Mouse (Mus musculus): ENCODE data around the gene Bhlha9.
A peak's percentile ranks its signal among the peaks of the same experiment; 100 is the strongest.
"Not testable (repeated sequence)": the region's sequence is repeated elsewhere in the genome, so short reads cannot be mapped to it uniquely, and the experiment has no call there.

The Bhlha9 gene

DNA sequence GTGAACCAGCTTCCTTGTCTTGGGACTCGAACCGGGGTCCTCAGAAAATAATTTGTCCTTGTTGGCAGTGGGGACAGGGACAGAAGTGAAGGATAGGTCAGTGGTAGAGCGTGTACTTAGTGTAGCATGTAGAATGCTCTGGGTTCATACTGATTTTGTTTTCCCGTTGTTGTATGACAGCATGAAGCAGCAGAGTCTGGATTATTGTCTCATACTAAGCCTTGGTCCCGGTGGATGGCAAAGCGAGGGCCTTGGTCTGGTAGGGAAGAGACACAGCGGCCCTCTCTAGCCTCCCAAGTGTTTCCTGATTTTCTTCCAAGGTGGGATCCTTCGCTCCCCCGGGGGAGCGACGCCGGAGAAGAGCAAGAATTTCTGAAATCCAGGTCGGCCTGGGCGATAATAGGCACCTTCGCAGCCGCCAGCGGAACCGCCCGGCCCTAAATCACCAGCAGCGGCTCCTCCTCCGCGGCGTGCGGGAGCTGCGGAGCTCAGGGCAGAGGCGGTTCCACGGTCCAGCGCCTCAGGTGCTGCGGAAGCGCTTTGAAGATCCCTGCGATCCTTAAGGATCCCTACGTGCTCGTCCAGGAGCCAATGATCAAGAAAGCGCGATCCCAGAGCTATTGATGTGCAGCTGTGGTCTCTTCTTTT, 6.1 kb upstream of the Bhlha9 start:
- no peak for DNase-seq

DNA sequence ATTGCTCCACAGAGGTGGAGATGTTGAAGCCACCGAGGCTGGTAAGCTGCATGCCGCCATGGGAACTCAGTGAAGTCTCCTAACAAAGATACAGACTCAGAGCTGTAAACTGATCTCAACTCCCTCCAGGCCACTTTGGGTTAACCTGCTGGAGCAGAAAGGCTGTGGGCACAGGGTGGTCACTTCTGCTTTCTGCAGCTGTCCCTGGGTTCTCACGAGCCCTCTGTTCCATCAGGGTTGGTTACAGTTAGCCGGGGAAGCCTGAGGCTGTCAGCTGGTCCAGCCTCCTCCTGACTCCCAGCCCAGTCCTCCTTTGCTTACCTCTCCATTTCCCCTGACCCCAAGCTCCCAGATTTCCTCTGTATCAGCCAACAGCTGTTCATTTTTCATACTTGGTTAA, 4.5 kb upstream of the Bhlha9 start:
- no peak for DNase-seq

DNA sequence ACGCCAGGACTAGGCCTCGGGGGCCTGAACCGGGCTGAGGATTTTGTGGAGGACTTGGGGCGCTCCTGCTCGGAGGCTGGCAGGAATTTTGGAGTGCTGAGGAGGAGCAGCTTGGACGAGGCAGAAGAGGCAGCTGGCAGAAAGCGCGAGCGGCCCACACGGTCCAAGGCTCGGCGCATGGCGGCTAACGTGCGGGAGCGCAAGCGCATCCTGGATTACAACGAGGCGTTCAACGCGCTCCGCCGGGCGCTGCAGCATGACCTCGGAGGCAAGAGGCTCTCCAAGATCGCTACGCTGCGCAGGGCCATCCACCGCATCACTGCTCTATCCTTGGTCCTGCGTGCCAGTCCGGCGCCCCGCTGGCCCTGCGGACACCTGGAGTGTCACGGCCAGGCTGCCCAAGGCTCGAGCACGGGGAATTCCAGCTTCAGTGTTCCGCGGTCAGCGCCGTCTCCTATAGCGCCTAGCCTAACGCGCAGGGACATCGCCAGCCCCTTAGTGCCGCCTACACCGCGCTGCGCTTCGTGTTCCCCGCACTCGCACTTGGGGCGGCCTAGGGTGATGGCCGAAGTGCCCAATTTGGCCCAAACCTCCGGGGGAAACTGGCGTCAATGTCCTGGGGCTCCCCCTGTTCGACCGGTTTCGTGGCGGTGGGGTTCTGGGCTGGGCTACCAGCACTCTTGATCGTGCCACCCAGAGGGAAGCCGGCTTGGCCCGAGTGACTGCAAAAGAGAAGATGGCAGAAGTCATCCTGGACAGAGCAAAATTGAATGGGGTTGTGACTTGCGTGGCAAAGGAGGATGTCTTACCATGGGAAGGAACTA, 503 bp downstream of the Bhlha9 start:
- DNase-seq, result no peak

- DNase-seq, result no peak
Observed at GRCm38 (mm10) chr11:76674199-76674598, 1.9 kb downstream of the Bhlha9 start.

GRCm38 (mm10) chr11:76674704-76675103, 2.4 kb downstream of the Bhlha9 start:
- DNase-seq, result no peak

DNA sequence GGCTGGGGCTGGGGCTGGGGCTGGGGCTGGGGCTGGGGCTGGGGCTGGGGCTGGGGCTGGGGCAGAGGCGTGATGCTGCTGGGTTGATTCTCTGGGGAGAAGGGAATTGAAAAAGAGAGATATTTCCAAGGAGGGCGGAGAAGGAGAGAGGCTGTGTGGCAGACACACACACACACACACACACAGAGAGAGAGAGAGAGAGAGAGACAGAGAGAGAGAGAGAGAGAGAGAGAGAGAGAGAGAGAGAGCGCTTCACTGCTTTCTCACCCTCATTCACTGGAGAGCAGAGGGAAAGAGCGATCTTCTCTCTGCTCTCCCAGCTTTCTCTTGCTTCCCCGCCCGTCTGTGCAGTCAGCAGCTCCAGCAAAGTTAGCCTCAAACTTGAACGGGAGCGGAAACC, 7.2 kb downstream of the Bhlha9 start, which contains the start of gene Trarg1:
Gene Trarg1, plus strand, starts transcription at position 301 of the 400 bp plus-strand sequence.
- DNase-seq, result not testable (repeated sequence)

DNA sequence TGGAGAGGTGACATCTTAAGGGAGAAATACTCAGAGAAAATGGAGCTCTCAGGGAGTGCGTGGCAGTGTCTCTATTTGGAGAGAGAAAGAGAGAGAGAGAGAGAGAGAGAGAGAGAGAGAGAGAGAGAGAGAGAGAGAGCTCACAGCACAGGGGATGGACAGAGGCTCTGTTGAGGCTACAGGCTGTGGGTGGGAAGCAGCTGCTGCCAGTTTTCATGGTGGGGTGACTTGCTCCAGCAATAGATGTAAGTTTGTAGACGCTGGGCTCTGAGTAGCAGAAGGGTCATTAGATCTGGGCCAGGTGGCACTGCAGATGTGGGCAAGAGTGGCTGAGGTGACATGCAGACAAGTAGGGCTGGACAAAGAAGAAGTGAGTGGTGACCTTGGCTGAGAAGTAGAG, 13.3 kb downstream of the Bhlha9 start:
- no peak for DNase-seq

DNA sequence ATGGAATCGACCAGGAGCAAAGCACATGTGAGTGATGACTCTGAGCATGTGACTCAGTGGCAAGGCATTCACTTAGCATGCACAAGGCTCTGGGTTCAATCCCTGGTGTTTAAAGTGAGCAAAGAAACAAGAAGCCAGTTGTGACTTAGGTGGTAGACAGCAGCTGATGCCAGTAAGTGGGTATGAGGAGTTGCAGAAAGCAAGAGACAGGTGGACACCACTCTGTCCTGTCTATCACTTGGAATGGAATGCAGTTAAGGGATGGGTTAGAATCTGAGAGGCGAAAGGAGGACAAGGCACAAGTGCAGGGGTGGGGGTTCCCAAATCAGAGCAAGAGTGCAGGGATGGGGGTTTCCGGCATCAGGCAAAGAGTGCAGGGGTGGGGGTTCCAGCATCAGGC, 19.8 kb downstream of the Bhlha9 start:
- no peak for DNase-seq

DNA sequence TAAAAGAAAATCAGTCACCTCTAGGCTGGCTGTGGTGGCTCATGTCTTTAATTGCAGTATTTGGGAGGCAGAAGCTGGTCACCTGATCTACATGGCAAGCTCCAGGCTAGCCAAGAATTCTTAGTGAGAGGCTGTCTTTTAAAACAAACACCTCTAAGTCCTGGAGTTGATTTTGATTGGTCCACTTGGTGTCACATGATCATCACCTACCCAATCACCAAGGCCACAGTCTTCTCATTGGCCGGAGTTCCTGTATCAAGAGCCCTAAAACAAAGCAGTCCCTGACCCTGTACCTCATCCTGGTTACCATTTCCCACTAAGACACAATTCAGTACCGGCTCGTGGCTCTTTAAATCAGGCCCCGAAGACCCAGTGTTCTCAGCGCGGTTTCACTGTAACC, 23.5 kb downstream of the Bhlha9 start:
- no peak for DNase-seq

DNA sequence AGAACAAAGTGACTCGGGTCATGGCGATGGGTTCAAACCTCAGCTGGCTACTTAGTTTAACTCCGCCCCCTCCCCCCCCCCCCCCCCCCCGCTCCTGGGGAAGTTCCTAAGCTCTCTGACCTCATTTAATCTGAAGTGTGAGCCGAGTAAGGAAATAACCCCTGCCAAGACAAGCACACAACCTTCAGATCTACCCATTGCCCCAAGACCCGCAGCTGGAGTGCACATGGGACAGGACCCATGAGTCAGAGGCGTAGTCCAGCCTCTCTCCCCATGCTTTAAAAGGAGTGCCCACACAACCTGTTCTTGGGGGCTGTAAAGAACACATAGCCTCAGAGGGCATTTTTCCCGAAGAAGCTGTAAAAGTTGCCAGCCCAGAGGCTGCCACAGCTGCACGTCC, 27.4 kb downstream of the Bhlha9 start:
- DNase-seq, result no peak

DNA sequence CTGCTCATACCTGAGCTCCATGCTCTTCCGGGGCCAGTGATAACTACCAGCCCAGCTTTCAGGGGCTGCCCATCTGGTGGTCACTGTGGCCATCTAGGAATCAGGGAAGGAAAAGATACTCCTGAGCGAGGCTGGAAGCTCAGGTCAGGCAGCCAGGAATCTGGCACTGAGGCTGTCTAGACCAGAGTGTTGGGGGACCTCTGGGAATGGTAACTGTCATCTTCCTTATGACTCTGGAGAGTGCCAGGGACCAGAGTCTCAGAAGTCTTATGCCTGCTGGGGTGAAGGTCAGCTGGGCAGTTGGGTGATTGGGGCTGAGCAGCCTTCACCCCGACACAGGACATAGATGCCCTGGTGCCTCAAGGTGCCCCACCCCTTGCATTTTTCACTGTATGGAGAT, 35.4 kb downstream of the Bhlha9 start:
- no peak for DNase-seq

GRCm38 (mm10) chr11:76708066-76708465, 35.8 kb downstream of the Bhlha9 start:
- DNase-seq, result peak; percentile 21

DNA sequence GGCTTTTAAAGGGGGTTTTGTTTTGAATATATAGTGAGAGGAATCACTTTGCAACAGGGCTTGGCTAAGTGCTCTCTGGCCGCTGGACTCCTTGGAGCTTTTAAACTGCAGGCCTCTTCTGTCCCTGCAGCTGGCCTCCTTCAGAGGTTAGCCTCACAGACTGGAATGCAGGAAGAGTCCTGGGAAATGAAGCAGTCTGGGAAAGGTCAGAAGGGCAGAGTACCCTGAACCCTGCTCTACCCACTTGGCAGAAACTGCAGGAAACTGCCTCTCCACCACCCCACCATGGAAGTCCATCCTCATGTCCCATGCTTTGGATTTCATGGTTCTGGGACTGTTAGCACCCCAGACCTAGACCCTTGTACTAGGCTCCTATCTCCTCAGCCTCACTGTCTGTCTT, 36.6 kb downstream of the Bhlha9 start:
- peak; percentile 12 for DNase-seq

DNA sequence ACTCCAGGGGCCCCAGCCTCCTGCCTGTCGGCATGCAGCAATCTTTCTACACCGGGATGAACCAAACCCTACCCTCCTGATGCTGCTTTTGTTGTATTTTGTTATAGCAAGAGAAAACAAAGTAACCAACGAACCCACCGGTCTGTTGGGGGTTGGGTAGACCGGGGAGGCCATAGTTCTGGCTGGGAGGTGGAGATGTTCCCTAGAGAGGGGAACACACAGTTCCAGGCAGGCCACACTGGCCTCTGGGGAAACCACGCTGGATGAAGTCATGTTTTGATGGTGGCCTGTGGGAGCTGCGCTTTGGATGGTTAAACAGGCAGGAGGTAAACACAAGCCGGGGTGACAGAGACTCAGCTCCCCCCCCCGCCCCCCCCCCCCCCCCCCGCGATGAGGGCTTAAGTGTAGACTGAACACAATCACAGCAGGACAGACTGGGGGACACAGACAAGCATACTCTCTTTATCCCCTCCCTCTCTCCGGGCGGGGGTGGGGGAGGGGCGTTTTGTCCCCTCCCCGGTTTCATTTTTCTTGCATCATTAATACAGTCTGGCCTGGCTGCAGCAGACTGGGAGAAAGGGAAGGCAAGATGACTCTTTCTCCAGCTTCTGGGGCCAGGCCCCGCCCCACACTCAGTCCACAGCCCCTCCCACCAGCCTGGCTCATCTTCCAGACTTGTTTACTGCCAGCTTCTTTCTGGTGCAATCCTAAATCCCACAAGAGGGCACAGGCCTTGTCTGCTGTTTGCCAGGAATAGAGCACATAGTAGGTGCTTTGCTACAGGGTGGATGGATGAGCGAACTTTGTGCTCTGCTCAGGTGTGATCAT, 37.6 kb downstream of the Bhlha9 start:
- peak; percentile 70 for DNase-seq

GRCm38 (mm10) chr11:76717000-76717399, 44.7 kb downstream of the Bhlha9 start:
- no peak for DNase-seq

Data from lung, postnatal 14 days (tissue).